ENCODE assay signal across 9 mouse cellular contexts in genomic region chr10:30718703-30719340, GRCm38 (mm10).
A peak's percentile ranks its signal among the peaks of the same experiment; 100 is the strongest.
DNase-seq lines count a peak whose midpoint lies in the region; ATAC-seq and TF ChIP-seq lines count a peak whose summit lies in the region.
"Had no signal": no experiment of that assay in that cellular context is flagged by ENCODE, and none has a peak within 500 bp of the region (broad histone marks: within the 10 kb centered on the region; RNA-seq: fewer than 3 reads in every experiment).

No protein-coding gene starts in this region.

- no peak overlapping the region for H3ac ChIP-seq in C2C12 (ENCODE audit: control insufficient read depth, insufficient read length, low read depth)

- no peak overlapping the region for H3K4me3 ChIP-seq in C2C12 (ENCODE audit: insufficient read depth, poor library complexity, severe bottlenecking)
- no peak overlapping the region for H3K4me3 ChIP-seq in intestine, postnatal 0 days (ENCODE audit: low read depth, low read length)
- no peak overlapping the region for H3K4me3 ChIP-seq in liver, embryonic 12.5 days
- H3K4me3 ChIP-seq: heart, embryonic 13.5 days had no signal

- intact Hi-C loops in gastrocnemius, postnatal 14 days (cut with DNase I; ENCODE audit: low total_unique reads) = no loop called here

- no peaks in the 10 kb centered on the region for H3K79me3 ChIP-seq in C2C12 (ENCODE audit: low read depth)

- H3K4me2 ChIP-seq in intestine, postnatal 0 days (replicated peaks; ENCODE audit: low read depth) = 0 out of 2 replicates have a peak overlapping the region, but pooled peaks have one; percentile 28
- peak overlapping the region; percentile 16; the same call in 1 of the 2 replicates for H3K4me2 ChIP-seq in liver, embryonic 12.5 days
- H3K4me2 ChIP-seq: heart, embryonic 13.5 days had no signal

- TF ChIP-seq CTCF in C2C12 (IDR thresholded peaks at IDR 0.05; ENCODE audit: control insufficient read depth, insufficient read depth, insufficient read length) = peak; percentile 51
- peak; percentile 94 for TF ChIP-seq CTCF in intestine, postnatal 0 days (IDR thresholded peaks at IDR 0.05; ENCODE audit: low read depth)

- ATAC-seq in intestine, postnatal 0 days = peak; percentile 75
- peak; percentile 86 for ATAC-seq in liver, embryonic 12.5 days

- H3K4me1 ChIP-seq in intestine, postnatal 0 days (replicated peaks; ENCODE audit: control insufficient read depth, insufficient read depth, low read length) = no peaks in the 10 kb centered on the region
- H3K4me1 ChIP-seq in liver, embryonic 12.5 days = peaks cover 11% of the 10 kb centered on the region
- H3K4me1 ChIP-seq: heart, embryonic 13.5 days had no signal

- no peaks in the 10 kb centered on the region for H3K9me3 ChIP-seq in intestine, postnatal 0 days (ENCODE audit: control insufficient read depth)
- H3K9me3 ChIP-seq in liver, embryonic 12.5 days (replicated peaks) = no peaks in the 10 kb centered on the region
- H3K9me3 ChIP-seq: heart, embryonic 13.5 days had no signal

- no peak overlapping the region for H3K9ac ChIP-seq in intestine, postnatal 0 days (ENCODE audit: low read depth, low read length)
- no peak overlapping the region for H3K9ac ChIP-seq in liver, embryonic 12.5 days
- H3K9ac ChIP-seq: heart, embryonic 13.5 days had no signal

- WGBS in intestine, postnatal 0 days = 22% methylated on average over 4 of the region's 4 CpGs
- WGBS in liver, embryonic 12.5 days (ENCODE audit: insufficient replicate concordance) = 24% methylated on average over 4 of the region's 4 CpGs

- no peaks in the 10 kb centered on the region for H3K79me2 ChIP-seq in C2C12 (ENCODE audit: control insufficient read depth, insufficient read depth)

- peaks cover 4% of the 10 kb centered on the region for H3K36me3 ChIP-seq in C2C12 (ENCODE audit: control insufficient read depth, insufficient read depth)
- H3K36me3 ChIP-seq in intestine, postnatal 0 days (ENCODE audit: control insufficient read depth, insufficient read depth) = 0 out of 2 replicates have a peak, but pooled peaks cover 3% of the 10 kb centered on the region
- peaks cover 25% of the 10 kb centered on the region for H3K36me3 ChIP-seq in liver, embryonic 12.5 days

- DNase-seq in Muller cell, postnatal 12 days (ENCODE audit: inconsistent ontology term) = peak; percentile 69
- peak; percentile 44 to 61 for DNase-seq in cerebellum, postnatal 14 days
- DNase-seq in gastrocnemius, postnatal 14 days = peak; percentile 5
- DNase-seq in naive thymus-derived CD4-positive, alpha-beta T cell, adult 2 months (ENCODE audit: low read depth) = peak; percentile 80
- peak; percentile 12 to 15 for DNase-seq in thymus, postnatal 36 days

- H3K27ac ChIP-seq in intestine, postnatal 0 days (ENCODE audit: low read depth, low read length) = no peak overlapping the region
- H3K27ac ChIP-seq in liver, embryonic 12.5 days = no peak overlapping the region; the same call in 1 of the 2 replicates
- H3K27ac ChIP-seq: heart, embryonic 13.5 days had no signal

- no peaks in the 10 kb centered on the region for H3K27me3 ChIP-seq in C2C12 (ENCODE audit: control insufficient read depth, insufficient read depth, insufficient read length)
- no peaks in the 10 kb centered on the region for H3K27me3 ChIP-seq in intestine, postnatal 0 days (replicated peaks; ENCODE audit: control insufficient read depth, insufficient read depth, low read length)
- no peaks in the 10 kb centered on the region for H3K27me3 ChIP-seq in liver, embryonic 12.5 days (replicated peaks)
- H3K27me3 ChIP-seq: heart, embryonic 13.5 days had no signal

TF ChIP-seq in C2C12, 6 proteins besides CTCF, POLR2A, EP300 and RAD21:
- TF ChIP-seq MYOD1 (IDR thresholded peaks at IDR 0.05; ENCODE audit: control insufficient read depth, insufficient read length, low read depth) (no peak), USF1 (IDR thresholded peaks at IDR 0.05; ENCODE audit: low read depth) (no peak), CEBPB (IDR thresholded peaks at IDR 0.05; ENCODE audit: low read depth) (no peak), MYOG (IDR thresholded peaks at IDR 0.05; ENCODE audit: control insufficient read depth, extremely low read depth, insufficient read length) (no peak), FOSL1 (IDR thresholded peaks at IDR 0.05; ENCODE audit: insufficient read depth, low read length, poor library complexity, severe bottlenecking) (no peak), MAX (IDR thresholded peaks at IDR 0.05) (no peak)

Comparison
In these comparisons a context has a peak if more than half of its experiments do, and no peak if none do; other contexts are left out.
1. DNase-seq: peak in every context shown above with its lines; median percentile 80 in naive thymus-derived CD4-positive, alpha-beta T cell, adult 2 months; 69 in Muller cell, postnatal 12 days; 52 in cerebellum, postnatal 14 days; 14 in thymus, postnatal 36 days; 5 in gastrocnemius, postnatal 14 days.